ENCODE assay signal across 9 mouse cellular contexts in genomic region chrX:7795016-7795415, GRCm38 (mm10). TPM values are rescaled to one million over a fixed set of nuclear protein-coding genes. Genes with fewer than 3 reads are reported as not detected.
A peak's percentile ranks its signal among the peaks of the same experiment; 100 is the strongest.
DNase-seq lines count a peak whose midpoint lies in the region; ATAC-seq lines count a peak whose summit lies in the region.
"Had no signal": no experiment of that assay in that cellular context is flagged by ENCODE, and none has a peak within 500 bp of the region (broad histone marks: within the 10 kb centered on the region; RNA-seq: fewer than 3 reads in every experiment).

No protein-coding gene starts in this region.

- ATAC-seq in kidney, embryonic 15.5 days (replicated peaks; ENCODE audit: low FRiP score): no peak; the same call in 1 of the 2 replicates
- ATAC-seq in granulocyte monocyte progenitor cell, adult 5-6 weeks (replicated peaks; ENCODE audit: poor library complexity, severe bottlenecking): 0 out of 2 replicates have a peak, but pooled peaks have one; percentile 44

- no peak overlapping the region for H3K27ac ChIP-seq in kidney, embryonic 15.5 days
- H3K27ac ChIP-seq: limb, embryonic 15.5 days had no signal

- peaks cover 6% of the 10 kb centered on the region for H3K4me1 ChIP-seq in kidney, embryonic 15.5 days

- H3K36me3 ChIP-seq in kidney, embryonic 15.5 days: peaks cover 27% of the 10 kb centered on the region

- DNase-seq in kidney, adult 18-20 months: peak; percentile 27
- DNase-seq in adipocyte (ENCODE audit: low spot score): peak; percentile 31
- DNase-seq in retina, embryonic 14.5 days (ENCODE audit: low spot score): peak; percentile 58
- no peak for DNase-seq in urinary bladder, postnatal 36 days (ENCODE audit: low spot score in 2 of 2)
- DNase-seq in left cerebral cortex, adult 18-20 months (ENCODE audit: low spot score in 2 of 2): no peak
- no peak for DNase-seq in left cerebral cortex, adult 9 months (ENCODE audit: low spot score in 2 of 2)

- no peak overlapping the region for H3K4me2 ChIP-seq in kidney, embryonic 15.5 days
- H3K4me2 ChIP-seq: limb, embryonic 15.5 days had no signal

- H3K9me3 ChIP-seq in kidney, embryonic 15.5 days (replicated peaks): no peaks in the 10 kb centered on the region
- H3K9me3 ChIP-seq: limb, embryonic 15.5 days had no signal

- no peak overlapping the region for H3K4me3 ChIP-seq in kidney, embryonic 15.5 days (replicated peaks)
- H3K4me3 ChIP-seq: limb, embryonic 15.5 days had no signal

- no peaks in the 10 kb centered on the region for H3K27me3 ChIP-seq in kidney, embryonic 15.5 days
- H3K27me3 ChIP-seq: limb, embryonic 15.5 days had no signal

- WGBS in kidney, embryonic 15.5 days: 16% methylated on average over 7 of the region's 7 CpGs

- no peak overlapping the region for H3K9ac ChIP-seq in kidney, embryonic 15.5 days
- H3K9ac ChIP-seq: limb, embryonic 15.5 days had no signal

RNA-seq across cellular contexts. Expression of gene Gripap1, which starts 5.5 kb away (rescaled TPM):
- 44.1 and 51.8 TPM in 2 replicates for polyA plus RNA-seq in kidney, embryonic 15.5 days (2015; fragmentation: Nextera tagmentation; extraction: Ambion mirVana)
- 43.6 and 52.5 TPM in 2 replicates for total RNA-seq in granulocyte monocyte progenitor cell, adult 5-6 weeks (2014; fragmentation: Nextera tagmentation)
- total RNA-seq in granulocyte monocyte progenitor cell, adult 5-6 weeks (2017): 59.7 and 78.0 TPM in 2 replicates
- total RNA-seq in left cerebral cortex, adult 18-20 months (2021): 100 to 1,000 TPM in 1 of 2 experiments, 10 to 100 TPM in 1; 99.1 to 103 TPM

RNA-seq across cellular contexts. Expression of gene Kcnd1, which starts 27.1 kb away (rescaled TPM):
- polyA plus RNA-seq in kidney, embryonic 15.5 days (2015; fragmentation: Nextera tagmentation; extraction: Ambion mirVana): 1.6 and 1.9 TPM in 2 replicates
- total RNA-seq in granulocyte monocyte progenitor cell, adult 5-6 weeks (2014; fragmentation: Nextera tagmentation): 0.32 and 2.5 TPM in 2 replicates
- total RNA-seq in granulocyte monocyte progenitor cell, adult 5-6 weeks (2017): 0.31 TPM in 1 of 2 replicates, not detected in the other
- 1 to 10 TPM; 8.4 to 9.6 TPM for total RNA-seq in left cerebral cortex, adult 18-20 months (2021)

RNA-seq across cellular contexts. Expression of gene Tfe3, which starts 32.7 kb away (rescaled TPM):
- 26.3 and 30.9 TPM in 2 replicates for polyA plus RNA-seq in kidney, embryonic 15.5 days (2015; fragmentation: Nextera tagmentation; extraction: Ambion mirVana)
- total RNA-seq in granulocyte monocyte progenitor cell, adult 5-6 weeks (2014; fragmentation: Nextera tagmentation): 17.4 and 27.8 TPM in 2 replicates
- 5.7 and 7.2 TPM in 2 replicates for total RNA-seq in granulocyte monocyte progenitor cell, adult 5-6 weeks (2017)
- 10 to 100 TPM; 34.2 to 35.2 TPM for total RNA-seq in left cerebral cortex, adult 18-20 months (2021)

RNA-seq across cellular contexts. Expression of gene Ccdc120, which starts 44.3 kb away (rescaled TPM):
- polyA plus RNA-seq in kidney, embryonic 15.5 days (2015; fragmentation: Nextera tagmentation; extraction: Ambion mirVana): 19.6 and 20.2 TPM in 2 replicates
- not detected in 2 replicates for total RNA-seq in granulocyte monocyte progenitor cell, adult 5-6 weeks (2014; fragmentation: Nextera tagmentation)
- total RNA-seq in granulocyte monocyte progenitor cell, adult 5-6 weeks (2017): 0.04 and 0.21 TPM in 2 replicates
- 10 to 100 TPM; 26.7 to 29.7 TPM for total RNA-seq in left cerebral cortex, adult 18-20 months (2021)

RNA-seq across cellular contexts. Expression of gene Otud5, which starts 46.1 kb away (rescaled TPM):
- polyA plus RNA-seq in kidney, embryonic 15.5 days (2015; fragmentation: Nextera tagmentation; extraction: Ambion mirVana): 40.0 and 44.8 TPM in 2 replicates
- total RNA-seq in granulocyte monocyte progenitor cell, adult 5-6 weeks (2014; fragmentation: Nextera tagmentation): 44.0 and 47.5 TPM in 2 replicates
- 56.4 and 57.4 TPM in 2 replicates for total RNA-seq in granulocyte monocyte progenitor cell, adult 5-6 weeks (2017)
- total RNA-seq in left cerebral cortex, adult 18-20 months (2021): 10 to 100 TPM; 81.4 to 83.2 TPM

Comparison
In these comparisons a context has a peak if more than half of its experiments do, and no peak if none do; other contexts are left out.
1. DNase-seq: peak in kidney, adult 18-20 months (single experiment), adipocyte (single experiment) and retina, embryonic 14.5 days (single experiment); none in urinary bladder, postnatal 36 days (0 of 2), left cerebral cortex, adult 18-20 months (0 of 2) and left cerebral cortex, adult 9 months (0 of 2).